Mouse (Mus musculus) brown adipose tissue, adult 24 weeks (tissue): ENCODE measurements around the gene Smap1. TPM values are rescaled to one million over a fixed set of nuclear protein-coding genes. Genes with fewer than 3 reads are reported as not detected.

Experiments
- H3K27ac ChIP-seq: fragments of 200-500 bp; replicated peaks from 2 replicates; pipeline ENCODE4 v1.5.1; 2012; ENCODE audit warnings: low read depth, mild to moderate bottlenecking, low read length
- H3K4me1 ChIP-seq: fragments of 200-500 bp; 2 replicates; pipeline ENCODE4 v1.6.1; 2012; ENCODE audit warnings: low read length, mixed read lengths; ENCODE audit not compliant: control insufficient read depth, insufficient read depth, insufficient read length
- H3K4me3 ChIP-seq: fragments of 200-500 bp; 2 replicates; pipeline ENCODE4 v1.5.1; 2012; ENCODE audit warnings: low read depth, mild to moderate bottlenecking, low read length, moderate library complexity; ENCODE audit not compliant: insufficient read depth
- polyA plus RNA-seq: library from polyadenylated mRNA; stranded (reverse); fragments of >200 nt; gene quantifications from 2 replicates; pipeline ENCODE4 v1.2.4, GENCODE M21; 2012; ENCODE audit not compliant: missing spikeins, insufficient read depth, insufficient read length

Gene Smap1
- polyA plus RNA-seq, 1 experiment, result 58.5 TPM

GRCm38 (mm10) chr1:23884914-23885313 lies 37.2 kb downstream of the Smap1 start:
- no peaks in the 10 kb centered on the region; the same call in 1 of the 2 replicates for H3K4me1 ChIP-seq
- no peak overlapping the region for H3K27ac ChIP-seq
- no peak overlapping the region for H3K4me3 ChIP-seq

DNA sequence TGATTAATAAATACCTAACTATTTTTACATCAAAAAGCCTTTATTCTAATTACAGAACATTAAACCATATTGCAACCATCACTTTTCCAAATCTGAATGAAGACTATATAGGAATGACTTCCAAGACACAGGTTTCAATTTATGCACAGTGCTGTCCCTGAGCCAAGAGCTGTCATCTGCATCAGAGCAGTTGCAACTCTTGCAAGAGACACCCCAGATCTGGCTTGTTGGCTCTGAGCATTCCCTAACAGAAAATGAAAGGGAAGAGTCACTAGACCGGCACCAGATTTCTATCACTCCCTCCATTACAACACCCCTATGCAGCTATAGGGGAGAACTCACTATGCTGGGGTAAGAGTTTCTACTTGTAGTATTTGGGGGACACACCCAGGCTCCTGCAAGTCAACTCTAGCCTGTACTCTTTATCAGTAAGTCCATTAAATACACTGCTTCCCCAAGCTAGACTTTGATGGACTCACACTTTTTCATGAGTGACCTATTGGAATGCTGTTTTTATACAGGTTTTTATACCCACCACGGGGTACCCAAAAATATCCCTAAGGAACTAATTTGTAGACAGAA lies 37.9 kb downstream of the Smap1 start:
- no peak overlapping the region for H3K27ac ChIP-seq
- H3K4me3 ChIP-seq, result no peak overlapping the region
- H3K4me1 ChIP-seq, result no peaks in the 10 kb centered on the region; the same call in 1 of the 2 replicates

- Histone ChIP-seq H3K4me1 (no peaks in the 10 kb centered on the region; the same call in 1 of the 2 replicates), H3K27ac (no peak overlapping the region), H3K4me3 (no peak overlapping the region)
Observed at GRCm38 (mm10) chr1:23882681-23883080, 39.4 kb downstream of the Smap1 start.

DNA sequence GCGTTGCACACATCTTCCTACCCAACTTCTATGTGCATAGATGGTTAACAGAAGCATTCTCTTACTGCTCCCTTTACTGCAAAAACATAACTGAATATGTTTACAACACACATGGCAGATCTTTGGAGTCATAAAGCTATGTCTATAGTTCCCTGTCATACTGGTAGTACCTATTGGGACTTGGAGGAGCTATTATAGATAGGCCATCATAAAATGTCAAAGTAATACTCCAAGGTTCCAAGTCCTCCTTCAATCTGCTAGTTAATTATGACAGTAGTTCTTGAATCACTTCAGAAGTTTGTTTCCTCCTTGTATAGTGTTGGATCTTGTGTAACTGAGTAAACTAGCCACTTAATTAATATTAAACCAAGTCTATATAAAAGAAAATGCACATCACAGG lies 49.9 kb downstream of the Smap1 start:
- Histone ChIP-seq H3K4me3 (no peak overlapping the region), H3K4me1 (no peaks in the 10 kb centered on the region), H3K27ac (no peak overlapping the region)

GRCm38 (mm10) chr1:23867350-23867862 lies 54.7 kb downstream of the Smap1 start:
- no peaks in the 10 kb centered on the region; the same call in 1 of the 2 replicates for H3K4me1 ChIP-seq
- no peak overlapping the region for H3K27ac ChIP-seq
- H3K4me3 ChIP-seq, result no peak overlapping the region

GRCm38 (mm10) chr1:23865566-23865965 lies 56.6 kb downstream of the Smap1 start:
- Histone ChIP-seq H3K4me1 (no peaks in the 10 kb centered on the region; the same call in 1 of the 2 replicates), H3K4me3 (no peak overlapping the region), H3K27ac (no peak overlapping the region)

DNA sequence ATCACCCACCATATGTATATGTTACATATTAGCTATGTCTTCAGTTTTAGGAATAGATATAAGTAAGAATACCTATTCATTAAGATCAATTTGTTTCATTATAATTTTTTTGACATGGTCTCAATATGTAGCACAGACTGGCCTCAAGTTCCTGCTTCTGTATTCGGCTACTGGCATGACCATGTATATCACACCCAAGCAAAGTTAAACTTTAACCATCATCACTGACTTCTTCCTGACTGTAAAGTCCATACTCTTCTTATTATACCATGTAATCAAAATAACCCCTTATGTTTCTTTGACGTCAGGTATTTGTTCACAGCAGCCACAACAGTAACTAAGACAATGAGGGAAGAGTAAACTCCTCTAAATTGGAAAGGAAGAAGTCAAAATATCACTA lies 61.2 kb downstream of the Smap1 start:
- no peaks in the 10 kb centered on the region for H3K4me1 ChIP-seq
- no peak overlapping the region for H3K27ac ChIP-seq
- H3K4me3 ChIP-seq, result no peak overlapping the region

- H3K4me3 ChIP-seq, result no peak overlapping the region
- H3K27ac ChIP-seq, result no peak overlapping the region
- no peaks in the 10 kb centered on the region for H3K4me1 ChIP-seq
Observed at GRCm38 (mm10) chr1:23855623-23856022, 66.5 kb downstream of the Smap1 start.

- no peak overlapping the region for H3K27ac ChIP-seq
- H3K4me1 ChIP-seq, result no peaks in the 10 kb centered on the region
- H3K4me3 ChIP-seq, result no peak overlapping the region
Observed at GRCm38 (mm10) chr1:23846044-23846680, 76.0 kb downstream of the Smap1 start.

DNA sequence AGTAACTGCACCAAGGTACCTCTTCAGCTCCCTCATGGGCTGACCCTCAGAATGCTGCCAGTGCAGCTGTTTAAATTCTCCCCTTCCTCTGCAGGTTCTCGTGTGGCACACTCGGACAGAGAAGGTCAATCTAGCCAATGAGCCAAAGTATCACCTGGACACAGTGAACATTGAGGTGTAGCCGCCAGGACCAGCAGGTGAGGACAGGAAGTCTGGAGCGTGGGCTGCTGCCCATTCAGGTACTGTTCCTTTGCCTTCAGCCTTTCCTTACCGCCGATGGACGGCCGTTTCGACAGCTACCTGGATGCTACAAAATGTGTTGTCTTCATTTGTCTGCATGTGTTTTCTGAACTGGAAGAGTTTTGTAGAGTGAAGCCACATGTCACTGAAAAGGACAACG lies 77.1 kb downstream of the Smap1 start:
- Histone ChIP-seq H3K4me3 (no peak overlapping the region), H3K4me1 (no peaks in the 10 kb centered on the region), H3K27ac (no peak overlapping the region)

DNA sequence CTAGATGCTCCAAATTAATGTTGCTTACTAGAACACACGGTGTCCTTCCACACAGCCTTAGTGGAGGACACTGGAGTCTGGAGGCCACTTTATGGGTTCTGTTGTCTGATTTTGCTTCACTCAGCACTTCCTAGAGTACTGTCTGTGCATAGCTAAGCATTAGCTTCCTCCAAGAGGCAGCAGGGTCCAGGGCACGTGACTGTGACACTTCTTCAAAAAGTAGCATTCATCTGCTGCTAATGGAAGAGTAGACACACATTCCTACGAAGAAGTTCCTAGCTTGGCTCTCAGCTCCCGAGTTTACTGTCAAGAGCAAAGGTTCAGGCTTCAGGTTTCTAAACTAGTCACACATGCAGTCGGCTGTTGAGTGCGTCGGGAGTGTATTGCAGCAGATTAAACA lies 78.3 kb downstream of the Smap1 start:
- Histone ChIP-seq H3K27ac (no peak overlapping the region), H3K4me3 (no peak overlapping the region)

DNA sequence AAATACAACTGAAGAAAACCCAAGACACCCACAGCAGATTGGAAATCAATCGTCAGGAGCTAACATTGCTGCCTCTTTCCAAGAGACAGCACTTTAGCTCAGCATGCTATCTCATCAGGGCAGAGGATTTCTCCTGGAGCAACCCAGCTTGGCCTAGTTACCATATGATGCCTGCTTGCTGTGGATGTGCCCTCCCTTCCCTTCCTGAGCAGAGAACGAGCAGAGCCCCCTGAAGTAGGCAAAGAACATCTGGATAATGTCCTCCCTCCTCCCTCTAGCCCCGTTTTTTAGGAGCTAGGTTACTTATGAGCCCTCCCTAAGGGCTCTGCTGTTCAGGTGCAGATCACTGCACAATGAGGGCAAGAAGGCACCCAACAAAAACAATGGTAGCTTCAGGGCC lies 79.5 kb downstream of the Smap1 start:
- no peak overlapping the region for H3K4me3 ChIP-seq
- no peak overlapping the region for H3K27ac ChIP-seq
- H3K4me1 ChIP-seq, result no peaks in the 10 kb centered on the region

More for the DNA sequence above, 78.3 kb downstream of the Smap1 start:
- no peaks in the 10 kb centered on the region for H3K4me1 ChIP-seq

DNA sequence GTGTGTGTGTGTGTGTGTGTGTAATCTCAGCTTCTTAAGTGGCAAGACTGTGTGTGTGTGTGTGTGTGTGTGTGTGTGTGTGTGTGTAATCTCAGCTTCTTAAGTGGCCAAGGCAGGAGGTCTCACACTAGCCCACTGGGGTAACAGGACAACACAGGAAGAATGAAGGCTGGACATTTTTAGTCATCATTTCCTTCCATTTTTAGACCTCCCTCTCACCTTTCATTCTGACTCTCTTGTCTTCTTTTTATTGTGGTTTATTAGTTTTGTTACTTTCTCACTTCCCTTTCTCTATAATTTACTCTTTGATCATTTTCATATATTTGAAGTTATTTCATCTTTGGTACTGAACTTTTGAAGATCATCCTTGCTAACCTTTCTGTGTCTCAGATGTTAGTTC lies 81.2 kb downstream of the Smap1 start:
- H3K4me1 ChIP-seq, result no peaks in the 10 kb centered on the region
- no peak overlapping the region for H3K27ac ChIP-seq
- H3K4me3 ChIP-seq, result no peak overlapping the region

- H3K4me1 ChIP-seq, result no peaks in the 10 kb centered on the region
- no peak overlapping the region for H3K27ac ChIP-seq
- H3K4me3 ChIP-seq, result no peak overlapping the region
Observed at GRCm38 (mm10) chr1:23836630-23837029, 85.5 kb downstream of the Smap1 start.

DNA sequence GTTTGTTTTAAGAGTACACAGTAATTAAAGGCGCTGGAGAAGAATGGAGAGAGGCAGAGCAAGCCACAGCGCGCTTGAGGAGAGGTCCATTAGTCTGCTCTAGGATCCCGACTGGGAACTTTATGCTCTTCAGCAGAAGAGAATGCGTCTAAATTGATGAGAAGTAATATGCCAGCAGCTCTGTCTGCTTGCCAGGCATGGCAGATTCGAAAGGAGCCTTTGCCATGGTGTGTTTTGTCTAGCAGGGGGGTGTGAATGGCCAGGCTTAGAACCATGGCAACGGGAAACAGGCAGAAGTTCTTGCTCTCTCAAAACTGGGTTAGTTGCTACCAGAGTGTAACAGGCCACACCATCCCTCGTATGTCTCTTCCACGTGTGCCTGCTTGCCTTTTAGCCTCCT lies 87.3 kb downstream of the Smap1 start:
- H3K4me3 ChIP-seq, result no peak overlapping the region
- no peak overlapping the region for H3K27ac ChIP-seq
- no peaks in the 10 kb centered on the region for H3K4me1 ChIP-seq

DNA sequence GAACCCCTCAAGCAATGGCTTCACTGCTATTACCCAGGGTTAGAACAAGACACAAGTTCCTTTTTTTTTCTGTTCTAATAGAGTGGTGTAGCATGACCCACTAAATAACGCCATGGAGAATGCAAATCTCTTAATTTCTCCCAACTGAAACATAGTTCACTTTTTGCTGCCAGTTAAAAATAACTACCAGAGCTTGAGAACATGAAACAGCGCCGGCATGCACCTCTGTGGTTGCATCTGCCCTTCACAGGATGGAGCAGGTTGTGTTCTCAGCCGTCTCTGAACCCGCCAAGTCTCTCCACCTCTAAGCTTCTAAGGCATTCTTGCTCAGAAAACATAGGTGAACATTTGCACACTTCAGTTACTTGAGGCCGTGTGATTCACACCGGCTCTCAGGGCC lies 87.9 kb downstream of the Smap1 start:
- Histone ChIP-seq H3K27ac (no peak overlapping the region), H3K4me1 (no peaks in the 10 kb centered on the region), H3K4me3 (no peak overlapping the region)
